Mouse (Mus musculus) induced T-regulatory cell, adult 2 months (primary cell): Measurements from ENCODE around the gene Slc25a19.
A peak's percentile ranks its signal among the peaks of the same experiment; 100 is the strongest.
"Not testable (repeated sequence)": the region's sequence is repeated elsewhere in the genome, so short reads cannot be mapped to it uniquely, and the experiment has no call there.

Experiments
- DNase-seq: peaks from one replicate; pipeline ENCODE4 v3.0.0-alpha.2; 2012; ENCODE audit warnings: low read depth

Slc25a19 gene

GRCm38 (mm10) chr11:115627705-115628464 lies at the start of gene Slc25a19:
Gene Slc25a19, minus strand, starts transcription at chr11:115628295.
- peak; percentile 99 for DNase-seq

GRCm38 (mm10) chr11:115677511-115677910 lies 49.4 kb upstream of the Slc25a19 start:
- DNase-seq = peak; percentile 43

- no peak for DNase-seq
Measured at GRCm38 (mm10) chr11:115676738-115677137, 48.6 kb upstream of the Slc25a19 start.

- no peak for DNase-seq
Measured at GRCm38 (mm10) chr11:115674235-115674865, 46.3 kb upstream of the Slc25a19 start.

GRCm38 (mm10) chr11:115673471-115674234 lies 45.6 kb upstream of the Slc25a19 start:
- DNase-seq = no peak

- DNase-seq = no peak
Measured at GRCm38 (mm10) chr11:115672226-115672987, 44.3 kb upstream of the Slc25a19 start.

GRCm38 (mm10) chr11:115670451-115671050 lies 42.5 kb upstream of the Slc25a19 start:
- no peak for DNase-seq

- peak; percentile 56 for DNase-seq
Measured at GRCm38 (mm10) chr11:115663676-115664335, 35.7 kb upstream of the Slc25a19 start.

- no peak for DNase-seq
Measured at GRCm38 (mm10) chr11:115660376-115660775, 32.3 kb upstream of the Slc25a19 start.

GRCm38 (mm10) chr11:115658521-115658920 lies 30.4 kb upstream of the Slc25a19 start:
- no peak for DNase-seq

GRCm38 (mm10) chr11:115654128-115654527 lies 26.0 kb upstream of the Slc25a19 start:
- DNase-seq = no peak

- no peak for DNase-seq
Measured at GRCm38 (mm10) chr11:115653194-115653593, 25.1 kb upstream of the Slc25a19 start.

GRCm38 (mm10) chr11:115651680-115652079 lies 23.6 kb upstream of the Slc25a19 start:
- no peak for DNase-seq

- DNase-seq = no peak
Measured at GRCm38 (mm10) chr11:115649706-115650105, 21.6 kb upstream of the Slc25a19 start.

GRCm38 (mm10) chr11:115647459-115647858 lies 19.4 kb upstream of the Slc25a19 start:
- DNase-seq = peak; percentile 91

- DNase-seq = peak; percentile 83
Measured at GRCm38 (mm10) chr11:115646439-115646838, 18.3 kb upstream of the Slc25a19 start.

GRCm38 (mm10) chr11:115645498-115645897 lies 17.4 kb upstream of the Slc25a19 start:
- DNase-seq = not testable (repeated sequence)

- no peak for DNase-seq
Measured at GRCm38 (mm10) chr11:115644308-115644707, 16.2 kb upstream of the Slc25a19 start.

- peak; percentile 92 for DNase-seq
Measured at GRCm38 (mm10) chr11:115643265-115643664, 15.2 kb upstream of the Slc25a19 start.

- no peak for DNase-seq
Measured at GRCm38 (mm10) chr11:115642705-115643104, 14.6 kb upstream of the Slc25a19 start.

GRCm38 (mm10) chr11:115641664-115642036 lies 13.6 kb upstream of the Slc25a19 start:
- DNase-seq = no peak
